Mouse (Mus musculus): ENCODE results near the gene Kdm1b. TPM values are rescaled to one million over a fixed set of nuclear protein-coding genes. Genes with fewer than 3 reads are reported as not detected.

Kdm1b gene
- total RNA-seq, 2 experiments from 2014 or later = 7.0 to 8.3 TPM

- H3K27ac ChIP-seq = no peak overlapping the region
- H3K4me3 ChIP-seq = no peak overlapping the region
- TF ChIP-seq CTCF (IDR thresholded peaks at IDR 0.05) = no peak
- no peak for DNase-seq
- intact Hi-C loops (cut with DNase I) = no loop called here
Measured at GRCm38 (mm10) chr13:47100587-47100986, 57.3 kb downstream of the Kdm1b start.

GRCm38 (mm10) chr13:47104146-47104545, 60.8 kb downstream of the Kdm1b start:
- DNase-seq = no peak
- intact Hi-C loops (cut with DNase I) = no loop called here
- TF ChIP-seq CTCF (IDR thresholded peaks at IDR 0.05) = no peak
- no peak overlapping the region for H3K27ac ChIP-seq
- peak overlapping the region; percentile 97 for H3K4me3 ChIP-seq

GRCm38 (mm10) chr13:47104856-47105541, 61.7 kb downstream of the Kdm1b start:
- intact Hi-C loops (cut with DNase I) = no loop called here
- Histone ChIP-seq H3K4me3 (peak overlapping the region; percentile 97), H3K27ac (peak overlapping the region; percentile 98)
- no peak for DNase-seq
- no peak for TF ChIP-seq CTCF (IDR thresholded peaks at IDR 0.05)

- TF ChIP-seq CTCF (IDR thresholded peaks at IDR 0.05) = peak; percentile 73
- peak within 1 kb of the TSS; percentile 98 for H3K27ac ChIP-seq
- intact Hi-C loops (cut with DNase I) = no loop called here
- peak within 1 kb of the TSS; percentile 97 for H3K4me3 ChIP-seq
- DNase-seq = peak; percentile 88
Measured at GRCm38 (mm10) chr13:47105711-47106579, 62.6 kb downstream of the Kdm1b start, which contains the start of gene Dek. TSS of gene Dek (minus strand) at chr13:47106201.

GRCm38 (mm10) chr13:47106580-47106888, 63.2 kb downstream of the Kdm1b start:
- DNase-seq = no peak
- H3K27ac ChIP-seq = peak overlapping the region; percentile 98
- intact Hi-C loops (cut with DNase I) = no loop called here
- no peak for TF ChIP-seq CTCF (IDR thresholded peaks at IDR 0.05)
- H3K4me3 ChIP-seq = peak overlapping the region; percentile 97

GRCm38 (mm10) chr13:47109239-47109638, 65.9 kb downstream of the Kdm1b start:
- no peak for DNase-seq
- Histone ChIP-seq H3K4me3 (no peak overlapping the region), H3K27ac (no peak overlapping the region)
- intact Hi-C loops (cut with DNase I) = no loop called here
- TF ChIP-seq CTCF (IDR thresholded peaks at IDR 0.05) = no peak

GRCm38 (mm10) chr13:47111185-47111584, 67.9 kb downstream of the Kdm1b start:
- no peak overlapping the region for H3K4me3 ChIP-seq
- no peak for TF ChIP-seq CTCF (IDR thresholded peaks at IDR 0.05)
- intact Hi-C loops (cut with DNase I) = no loop called here
- DNase-seq = no peak
- H3K27ac ChIP-seq = no peak overlapping the region

GRCm38 (mm10) chr13:47112056-47112455, 68.8 kb downstream of the Kdm1b start:
- H3K4me3 ChIP-seq = no peak overlapping the region
- intact Hi-C loops (cut with DNase I) = no loop called here
- no peak overlapping the region for H3K27ac ChIP-seq
- DNase-seq = no peak
- no peak for TF ChIP-seq CTCF (IDR thresholded peaks at IDR 0.05)

GRCm38 (mm10) chr13:47112924-47113323, 69.6 kb downstream of the Kdm1b start:
- no peak for TF ChIP-seq CTCF (IDR thresholded peaks at IDR 0.05)
- no peak for DNase-seq
- intact Hi-C loops (cut with DNase I) = no loop called here
- H3K27ac ChIP-seq = no peak overlapping the region
- no peak overlapping the region for H3K4me3 ChIP-seq

- intact Hi-C loops (cut with DNase I) = no loop called here
Measured at GRCm38 (mm10) chr13:47116000-47116399, 72.7 kb downstream of the Kdm1b start.

GRCm38 (mm10) chr13:47121333-47121889, 78.1 kb downstream of the Kdm1b start:
- TF ChIP-seq CTCF (IDR thresholded peaks at IDR 0.05) = peak; percentile 49
- intact Hi-C loops (cut with DNase I) = no loop called here
- no peak overlapping the region for H3K4me3 ChIP-seq
- no peak overlapping the region for H3K27ac ChIP-seq
- DNase-seq = no peak

More at GRCm38 (mm10) chr13:47116000-47116399, 72.7 kb downstream of the Kdm1b start:
- Histone ChIP-seq H3K27ac (no peak overlapping the region), H3K4me3 (no peak overlapping the region)
- no peak for TF ChIP-seq CTCF (IDR thresholded peaks at IDR 0.05)
- no peak for DNase-seq

- intact Hi-C loops (cut with DNase I) = no loop called here
- Histone ChIP-seq H3K4me3 (peak within 1 kb of the TSS; percentile 81), H3K27ac (peak within 1 kb of the TSS; percentile 86)
- no peak for TF ChIP-seq CTCF (IDR thresholded peaks at IDR 0.05)
- peak; percentile 78 for DNase-seq
Measured at GRCm38 (mm10) chr13:47122537-47123430, 79.5 kb downstream of the Kdm1b start, which contains the start of gene Rnf144b. TSS of gene Rnf144b (plus strand) at chr13:47122656.
